Mouse (Mus musculus): ENCODE results near the gene Zzz3.
"Not testable (repeated sequence)": the region's sequence is repeated elsewhere in the genome, so short reads cannot be mapped to it uniquely, and the experiment has no call there.

Zzz3 gene

GRCm38 (mm10) chr3:152401964-152402670 lies 6.8 kb downstream of the Zzz3 start:
- DNase-seq: peak; percentile 61

- no peak for DNase-seq
Measured at GRCm38 (mm10) chr3:152402671-152403066, 7.4 kb downstream of the Zzz3 start.

GRCm38 (mm10) chr3:152403827-152404226 lies 8.6 kb downstream of the Zzz3 start:
- DNase-seq: no peak

- no peak for DNase-seq
Measured at GRCm38 (mm10) chr3:152405420-152405819, 10.1 kb downstream of the Zzz3 start.

- DNase-seq: no peak
Measured at GRCm38 (mm10) chr3:152405978-152406640, 10.8 kb downstream of the Zzz3 start.

DNA sequence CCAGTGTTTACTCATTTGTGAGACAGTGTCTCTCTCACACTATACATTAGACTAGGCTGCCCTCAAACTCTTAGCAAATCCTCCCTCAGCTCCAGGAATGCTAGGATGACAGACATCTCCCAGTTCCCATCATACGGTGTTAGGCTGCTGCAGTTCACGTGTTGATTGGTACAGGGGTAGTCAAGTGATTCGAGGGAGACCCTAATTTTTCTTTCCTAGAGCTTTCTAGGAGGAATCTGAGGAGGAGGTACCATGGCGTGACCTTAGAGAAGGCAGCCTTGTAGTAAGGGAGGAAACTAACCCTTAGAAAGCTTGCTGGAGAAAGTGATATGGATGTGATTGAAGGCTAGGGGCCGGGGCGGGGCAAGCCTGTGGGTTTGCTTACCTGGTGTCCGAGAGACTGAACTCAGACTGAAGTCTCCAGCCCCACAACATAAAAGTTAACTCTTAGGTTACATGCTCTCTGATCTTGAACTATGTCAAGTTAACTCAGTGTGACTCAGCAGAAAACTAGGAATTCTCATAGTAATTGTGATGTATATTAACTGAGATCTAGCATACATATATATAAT lies 15.8 kb downstream of the Zzz3 start:
- DNase-seq: no peak

DNA sequence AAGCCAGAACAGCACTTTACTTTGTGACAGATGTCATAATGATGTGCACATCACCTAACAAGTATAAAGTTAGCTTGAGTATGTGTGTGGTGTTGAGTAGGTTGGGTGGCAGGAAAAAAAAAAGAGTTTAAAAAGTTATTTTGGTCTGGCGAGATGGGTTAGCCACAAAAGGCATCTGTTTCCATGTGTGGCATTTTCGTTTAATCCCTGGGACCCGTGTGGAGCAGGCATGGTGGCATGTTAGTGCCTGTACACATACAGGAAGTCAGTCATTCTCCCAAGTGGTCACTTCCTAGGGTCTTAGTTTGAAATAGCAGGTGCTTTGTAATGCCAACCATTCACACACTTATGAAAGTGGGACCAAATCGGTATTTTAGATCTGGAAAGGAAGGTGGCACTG lies 17.1 kb downstream of the Zzz3 start:
- no peak for DNase-seq

DNA sequence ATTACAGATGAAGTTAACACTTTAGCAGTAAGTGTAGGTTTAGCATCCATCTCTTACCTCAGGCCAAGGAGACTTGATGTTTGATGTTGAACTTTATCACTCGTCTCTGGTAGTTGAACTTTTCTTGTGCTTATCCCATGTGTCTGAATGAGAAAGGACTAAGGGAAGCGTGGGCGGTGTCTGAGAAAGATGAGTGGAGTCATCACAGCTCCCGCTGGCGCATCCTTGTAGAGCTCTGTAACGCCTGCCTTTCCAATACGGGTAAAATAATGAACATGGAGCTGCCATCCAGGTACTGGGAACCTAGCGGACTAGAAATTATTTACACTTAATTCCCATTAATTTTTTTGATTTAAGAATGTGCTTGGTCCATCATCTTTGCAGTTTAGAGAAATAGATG lies 33.7 kb downstream of the Zzz3 start:
- DNase-seq: no peak

- no peak for DNase-seq
Measured at GRCm38 (mm10) chr3:152432677-152433076, 37.4 kb downstream of the Zzz3 start.

GRCm38 (mm10) chr3:152435590-152435989 lies 40.3 kb downstream of the Zzz3 start:
- no peak for DNase-seq

GRCm38 (mm10) chr3:152438068-152438467 lies 42.8 kb downstream of the Zzz3 start:
- no peak for DNase-seq

DNA sequence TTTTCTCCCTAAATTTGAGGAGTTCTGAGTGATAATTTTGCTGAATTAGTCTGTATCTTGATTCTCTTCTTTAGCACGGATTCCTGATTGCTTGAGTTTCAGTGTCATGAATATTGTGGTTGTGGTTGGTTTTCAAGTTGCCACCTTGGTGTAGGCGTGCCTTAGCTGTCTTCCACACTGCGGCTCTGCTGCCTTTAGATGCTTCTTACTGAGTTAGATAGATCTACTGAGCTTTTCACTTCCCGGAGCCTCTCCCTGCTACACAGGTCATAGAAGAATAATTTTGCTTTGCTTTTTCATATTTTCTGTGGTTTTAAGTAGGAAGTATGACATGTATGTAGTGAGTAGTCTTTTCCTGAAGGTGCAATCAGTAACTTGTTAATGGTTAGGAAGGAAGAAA lies 47.5 kb downstream of the Zzz3 start:
- no peak for DNase-seq

DNA sequence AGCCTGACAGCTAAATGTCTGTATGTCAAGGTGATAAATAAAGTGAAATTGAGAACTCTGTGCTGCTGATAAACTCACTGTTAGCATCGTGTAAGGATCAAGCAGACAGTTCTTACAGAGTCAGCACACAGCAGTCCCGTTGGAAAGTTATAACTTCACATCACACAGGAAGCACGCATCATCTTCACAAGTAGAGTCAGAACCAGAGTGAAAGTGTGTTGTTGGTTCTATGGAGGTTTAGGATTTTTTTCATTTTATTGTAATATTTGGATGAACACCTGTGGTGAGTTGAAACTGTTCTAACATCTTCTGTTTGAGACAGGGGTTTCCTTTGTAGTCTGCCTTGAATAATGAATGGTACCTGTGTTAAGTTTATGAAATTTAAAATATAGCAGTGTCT lies 48.8 kb downstream of the Zzz3 start:
- DNase-seq: no peak

- no peak for DNase-seq
Measured at GRCm38 (mm10) chr3:152446966-152447365, 51.7 kb downstream of the Zzz3 start.

DNA sequence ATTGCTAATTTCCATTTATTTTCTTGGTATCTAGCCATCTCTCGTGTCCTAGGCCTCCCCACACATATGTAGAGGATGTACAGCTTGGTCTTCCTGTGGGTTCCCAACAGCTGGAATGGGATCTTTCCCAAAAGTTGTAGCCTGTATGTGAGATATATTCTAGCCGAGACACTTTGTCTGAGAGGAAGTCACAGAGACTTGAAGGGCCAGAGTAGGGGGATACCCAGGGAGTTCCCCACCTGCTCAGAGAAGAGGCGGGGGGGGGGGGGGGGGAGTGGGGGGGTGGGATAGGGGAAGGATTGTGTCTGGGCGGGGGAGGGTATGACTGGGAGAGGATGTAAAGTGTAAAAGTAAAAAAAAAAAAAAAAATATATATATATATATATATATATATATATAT lies 57.9 kb downstream of the Zzz3 start:
- no peak for DNase-seq

- no peak for DNase-seq
Measured at GRCm38 (mm10) chr3:152457308-152458035, 62.2 kb downstream of the Zzz3 start.

DNA sequence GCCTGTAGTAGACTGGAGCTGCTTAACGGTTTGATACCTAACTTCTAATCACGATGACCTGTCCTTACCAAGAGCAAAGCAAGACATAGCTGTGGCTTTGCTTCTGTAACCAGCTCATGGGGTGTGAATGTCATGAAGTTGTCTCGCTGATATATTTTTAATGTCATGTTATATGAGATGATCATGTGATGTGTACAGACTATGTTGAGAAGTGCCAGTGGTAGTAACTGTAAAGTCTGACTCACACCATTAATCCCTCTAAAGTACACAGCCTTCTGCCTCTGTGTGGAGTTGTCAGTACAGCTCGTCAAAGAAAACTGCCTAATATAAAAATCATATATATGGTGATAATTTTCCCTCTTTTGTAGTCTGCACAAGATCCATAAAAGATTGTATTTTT lies 63.6 kb downstream of the Zzz3 start:
- DNase-seq: not testable (repeated sequence)

DNA sequence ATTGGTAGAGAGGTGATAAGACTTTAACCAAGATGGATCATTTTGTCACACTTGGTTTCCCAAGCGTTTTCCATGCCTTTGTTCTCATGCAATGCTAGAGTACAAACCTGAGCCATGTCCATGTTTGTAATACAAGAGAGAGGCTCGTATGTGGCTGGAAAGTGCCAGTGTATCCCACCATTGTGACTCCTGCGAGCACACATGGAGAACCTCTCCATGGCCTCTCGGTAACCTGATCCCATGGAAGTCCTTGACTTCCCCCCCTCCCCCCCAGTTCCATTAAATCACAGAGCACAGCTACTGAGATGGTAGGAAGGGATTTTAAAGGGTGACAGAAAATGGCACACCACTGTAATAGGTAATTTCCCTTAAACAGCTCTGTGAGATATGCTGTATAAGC lies 65.5 kb downstream of the Zzz3 start:
- peak; percentile 27 for DNase-seq

DNA sequence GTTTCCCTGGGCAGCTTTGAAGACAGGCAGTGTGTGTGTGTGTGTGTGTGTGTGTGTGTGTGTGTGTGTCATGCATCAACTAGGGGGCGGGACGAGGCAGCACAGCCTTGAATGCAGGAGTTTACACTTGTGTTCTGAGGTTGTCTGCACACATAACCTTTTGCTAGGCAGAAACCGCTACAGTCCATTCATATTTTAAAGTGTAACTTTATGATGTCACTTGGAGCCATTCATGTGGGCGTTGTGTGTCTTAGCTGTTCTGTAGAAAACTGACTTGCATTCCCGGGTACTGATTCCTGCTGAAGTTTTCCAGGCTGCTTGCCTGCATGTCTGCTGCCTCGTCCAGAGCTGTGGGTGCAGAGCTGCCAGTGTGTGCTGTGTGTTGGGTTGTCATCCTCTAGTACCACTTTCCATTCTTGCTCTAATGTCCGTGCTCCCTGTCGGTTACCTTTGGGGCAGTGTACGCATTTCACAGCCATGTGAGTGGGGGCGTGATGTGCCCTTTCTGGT lies 66.8 kb downstream of the Zzz3 start:
- DNase-seq: no peak

DNA sequence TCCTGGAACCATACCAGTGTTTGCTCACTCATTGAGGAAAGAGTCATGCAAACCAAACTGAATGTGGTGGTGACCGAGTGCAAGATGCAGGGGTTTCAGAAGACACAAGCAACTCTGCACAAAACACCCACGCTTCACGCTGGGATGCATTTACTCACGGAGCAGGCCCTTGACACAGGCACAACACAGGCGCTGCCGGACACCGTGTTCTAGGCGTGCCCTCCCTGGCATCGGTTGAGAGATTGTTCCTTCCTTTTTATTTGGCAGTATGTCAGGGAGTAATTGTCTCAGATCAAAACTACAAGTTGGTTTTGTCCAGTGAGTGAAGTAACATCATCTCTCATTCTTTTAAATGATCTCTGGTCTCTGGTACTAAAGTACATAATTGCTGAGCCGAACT lies 67.6 kb downstream of the Zzz3 start:
- DNase-seq: no peak

DNA sequence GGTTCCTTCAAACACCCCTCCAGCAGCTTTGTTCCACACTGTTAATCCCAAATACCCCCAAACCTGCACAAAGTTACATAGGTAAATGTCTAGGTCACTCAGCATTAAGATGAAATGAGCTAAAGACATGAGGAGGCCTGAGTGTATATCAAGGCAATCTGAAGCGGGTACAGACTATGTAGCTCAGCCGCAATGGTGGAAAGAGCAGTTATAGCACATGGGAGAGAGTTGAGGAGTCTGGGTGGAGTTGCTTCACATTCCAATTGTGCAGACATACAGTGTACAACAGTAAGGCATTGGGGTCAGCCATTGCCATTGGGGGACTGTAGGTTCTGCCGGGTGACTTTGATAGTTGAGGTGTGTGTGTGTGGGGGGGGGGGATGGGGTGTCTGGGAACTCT lies 69.2 kb downstream of the Zzz3 start:
- no peak for DNase-seq

DNA sequence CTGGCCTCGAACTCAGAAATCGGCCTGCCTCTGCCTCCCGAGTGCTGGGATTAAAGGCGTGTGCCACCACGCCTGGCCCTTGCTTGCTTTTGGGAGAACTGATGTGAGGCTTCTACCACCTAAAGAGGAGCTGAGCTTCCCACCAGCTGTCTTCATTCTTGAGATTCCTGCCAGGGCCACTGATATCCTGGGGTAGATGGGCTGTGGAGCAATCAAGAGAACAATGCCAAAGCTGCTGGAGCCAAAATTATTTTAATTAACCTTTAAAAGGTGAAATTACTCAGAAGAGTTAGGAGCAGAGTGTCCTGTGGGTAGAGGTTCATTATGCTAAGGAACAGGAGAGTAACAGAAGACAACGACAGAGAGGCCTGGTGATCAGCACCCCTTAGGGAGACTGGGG lies 70.1 kb downstream of the Zzz3 start:
- no peak for DNase-seq

DNA sequence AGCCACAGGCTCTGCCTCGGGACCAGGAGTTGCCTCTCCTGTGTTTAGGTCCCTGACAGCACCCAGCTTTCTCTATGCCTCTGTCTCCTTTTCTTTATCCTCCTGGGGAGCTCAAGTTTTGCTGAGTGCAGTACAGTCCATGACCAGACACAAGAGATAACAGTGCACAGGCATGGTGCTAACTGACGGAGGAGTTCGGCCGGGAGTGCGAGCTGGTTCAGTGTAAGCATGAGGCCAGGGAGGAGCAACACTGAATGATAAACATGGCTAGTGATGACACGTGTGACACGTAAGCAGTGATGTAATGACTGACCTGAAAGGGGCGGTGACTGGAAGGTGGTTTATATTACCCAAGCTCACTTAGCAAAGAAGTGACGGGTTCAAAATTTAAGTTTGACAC lies 71.6 kb downstream of the Zzz3 start:
- DNase-seq: no peak

DNA sequence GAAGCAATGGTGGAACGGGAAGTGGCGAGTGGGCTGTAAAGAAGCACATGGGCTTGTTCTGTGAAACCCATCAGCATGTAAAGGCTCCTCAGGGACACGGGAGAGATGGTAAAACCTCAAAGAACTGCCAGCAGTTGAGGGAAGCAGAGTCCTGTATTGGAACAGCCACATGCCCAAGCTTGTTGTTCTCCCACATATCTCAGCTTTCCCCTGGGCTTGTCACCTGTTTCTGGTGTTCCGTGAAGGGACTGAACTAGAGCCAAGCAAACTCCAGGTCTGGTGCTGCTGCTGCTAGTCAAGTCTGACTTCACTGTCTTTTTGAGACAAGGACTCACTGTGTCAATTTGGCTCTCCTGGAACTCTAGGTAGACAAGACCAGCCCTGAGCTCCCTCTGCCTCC lies 72.0 kb downstream of the Zzz3 start:
- no peak for DNase-seq
